Mouse (Mus musculus) G1E (cell line): ENCODE measurements around the gene Hist2h3c1. TPM values are rescaled to one million over a fixed set of nuclear protein-coding genes. Genes with fewer than 3 reads are reported as not detected.
"Not testable (repeated sequence)": the region's sequence is repeated elsewhere in the genome, so short reads cannot be mapped to it uniquely, and the experiment has no call there.

Experiments
- ATAC-seq: 2 replicates; pipeline ENCODE4 v1.8.0; 2016; ENCODE audit warnings: mild to moderate bottlenecking; ENCODE audit not compliant: insufficient number of reproducible peaks, poor library complexity, low FRiP score, severe bottlenecking; ENCODE audit errors: extremely low read depth
- DNase-seq: peaks from one replicate; pipeline ENCODE4 v3.0.0; 2012; ENCODE audit warnings: low spot score
- H3K27me3 ChIP-seq: 2 replicates; pipeline ENCODE4 v1.6.1; 2012; ENCODE audit warnings: mild to moderate bottlenecking, low read length, inconsistent platforms; ENCODE audit not compliant: insufficient read depth
- H3K36me3 ChIP-seq: replicated peaks from 2 replicates; pipeline ENCODE3; 2012; ENCODE audit warnings: mild to moderate bottlenecking, inconsistent platforms
- H3K4me1 ChIP-seq: 2 replicates; pipeline ENCODE4 v1.6.1; 2012; ENCODE audit warnings: low read depth, low read length, inconsistent platforms, mixed read lengths; ENCODE audit not compliant: insufficient read depth
- H3K4me3 ChIP-seq: 2 replicates; pipeline ENCODE4 v1.5.1; 2012; ENCODE audit warnings: low read depth, mild to moderate bottlenecking, inconsistent platforms, low read length, moderate library complexity, mixed read lengths
- H3K9me3 ChIP-seq: replicated peaks from 2 replicates; pipeline ENCODE4 v1.6.1; 2012; ENCODE audit warnings: inconsistent platforms
- CTCF ChIP-seq: IDR thresholded peaks from 2 replicates; pipeline ENCODE4 v1.5.1; 2012; ENCODE audit warnings: low read depth, low read length, inconsistent platforms, mixed read lengths
- GATA1 ChIP-seq: IDR thresholded peaks from 2 replicates; pipeline ENCODE4 v1.6.1; 2012; ENCODE audit warnings: borderline replicate concordance, low read length, inconsistent platforms, mixed read lengths
- GATA2 ChIP-seq: IDR thresholded peaks from 2 replicates; pipeline ENCODE4 v1.6.1; 2012; ENCODE audit warnings: low read depth, low read length, inconsistent platforms, borderline replicate concordance
- POLR2AphosphoS5 ChIP-seq: IDR thresholded peaks from 2 replicates; pipeline ENCODE4 v1.6.1; 2012; ENCODE audit warnings: low read depth, low read length, inconsistent platforms; ENCODE audit not compliant: insufficient replicate concordance
- TAL1 ChIP-seq: conservative IDR thresholded peaks from 2 replicates; pipeline ENCODE4 v1.6.1; 2012; ENCODE audit warnings: low read depth, low read length, inconsistent platforms, mixed read lengths
- polyA plus RNA-seq: library from polyadenylated mRNA; stranded (reverse); fragments of >175 nt; gene quantifications from 2 replicates; pipeline ENCODE4 v1.2.3, GENCODE M21; 2012
- total RNA-seq, 2 experiments: library from RNA; stranded (forward) in 1 of 2; stranded (reverse) in 1 of 2; fragments of 200-1000 nt in 1 of 2; fragments of >200 nt in 1 of 2; fragmentation: Nextera tagmentation in 1 of 2; gene quantifications; 2 replicates each; pipeline ENCODE4 v1.2.3; 2014 to 2017

The Hist2h3c1 gene
- total and polyA plus RNA-seq, 3 experiments, result 9.1 to 42.6 TPM; not detected in 1

DNA sequence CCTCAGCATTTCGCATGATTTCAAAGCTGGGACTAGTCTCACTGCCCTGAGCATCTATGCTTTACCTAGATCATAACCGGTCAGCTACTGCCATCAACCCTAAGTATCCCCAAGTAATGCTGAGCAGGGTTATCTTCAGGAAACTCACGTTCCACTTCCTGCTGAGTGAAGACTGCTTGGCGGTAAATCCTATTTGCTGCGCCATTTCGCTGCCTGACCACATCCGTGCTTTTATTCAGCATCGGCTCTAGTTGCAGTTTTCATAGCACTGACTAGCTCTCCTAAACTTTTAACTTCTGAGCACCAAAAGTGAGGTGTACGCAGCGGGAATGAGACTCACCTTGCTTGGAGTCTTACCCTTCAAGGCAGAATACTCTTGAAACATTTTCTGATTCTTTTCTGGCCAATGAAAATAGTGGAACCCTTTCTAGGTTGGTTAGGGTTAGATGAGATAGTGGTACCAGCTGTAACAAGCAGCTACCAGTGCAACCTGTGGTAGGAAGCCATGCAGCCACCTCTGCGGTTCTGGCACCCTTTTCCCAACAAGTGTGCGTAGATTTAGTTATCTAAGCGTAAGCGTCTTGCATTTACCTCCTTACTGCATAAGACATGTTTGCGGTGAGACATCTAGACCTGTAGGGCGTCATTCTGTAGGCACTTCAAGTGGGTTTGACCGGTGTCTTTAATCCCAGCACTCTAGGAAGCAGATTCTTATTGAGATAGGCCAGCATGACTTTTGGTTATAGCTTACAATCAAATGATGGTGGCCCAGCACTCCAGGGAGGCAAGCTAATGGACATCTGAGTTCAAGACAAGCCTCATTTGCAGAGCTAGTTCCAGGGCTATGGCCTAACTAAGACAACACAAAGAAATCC, 27.3 kb downstream of the Hist2h3c1 start:
- peak overlapping the region; percentile 67 for H3K4me3 ChIP-seq
- DNase-seq, result peak; percentile 19

DNA sequence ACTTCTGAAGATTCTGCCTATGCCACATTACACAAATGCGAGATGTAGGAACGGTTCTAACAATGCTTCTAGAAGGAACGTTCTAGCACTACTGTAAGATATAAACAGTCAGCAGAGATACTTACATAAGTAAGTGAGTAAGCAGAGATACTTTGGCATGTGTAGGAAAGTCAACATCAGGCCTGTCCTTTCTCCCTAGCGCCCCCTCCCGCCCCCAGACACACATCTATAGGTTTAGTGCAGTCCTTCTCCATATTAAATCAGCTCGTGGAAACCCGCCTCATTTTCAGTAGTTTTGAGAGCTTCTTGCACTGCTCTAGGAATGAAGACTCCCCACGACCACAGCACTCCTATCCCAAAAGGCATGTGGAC, 30.9 kb downstream of the Hist2h3c1 start:
- no peak for TF ChIP-seq TAL1
- no peak for TF ChIP-seq POLR2AphosphoS5
- no peak for TF ChIP-seq GATA2
- TF ChIP-seq CTCF, result no peak
- TF ChIP-seq GATA1, result no peak
- no peaks in the 10 kb centered on the region for H3K9me3 ChIP-seq
- no peak for ATAC-seq
- peaks cover 34% of the 10 kb centered on the region for H3K4me1 ChIP-seq
- DNase-seq, result peak; percentile 28
- H3K36me3 ChIP-seq, result no peaks in the 10 kb centered on the region
- peaks cover 6% of the 10 kb centered on the region; the same call in 1 of the 2 replicates for H3K27me3 ChIP-seq
- peak overlapping the region; percentile 71 for H3K4me3 ChIP-seq

More for the DNA sequence above, 27.3 kb downstream of the Hist2h3c1 start:
- TF ChIP-seq CTCF (0 out of 2 replicates have a peak, but pooled peaks have one; percentile 3), POLR2AphosphoS5 (peak; percentile 96; the same call in 1 of the 2 replicates), GATA1 (no peak)
- Histone ChIP-seq H3K4me1 (peaks cover 37% of the 10 kb centered on the region), H3K9me3 (no peaks in the 10 kb centered on the region), H3K27me3 (no peaks in the 10 kb centered on the region), H3K36me3 (no peaks in the 10 kb centered on the region)
- ATAC-seq, result peak; percentile 18

DNA sequence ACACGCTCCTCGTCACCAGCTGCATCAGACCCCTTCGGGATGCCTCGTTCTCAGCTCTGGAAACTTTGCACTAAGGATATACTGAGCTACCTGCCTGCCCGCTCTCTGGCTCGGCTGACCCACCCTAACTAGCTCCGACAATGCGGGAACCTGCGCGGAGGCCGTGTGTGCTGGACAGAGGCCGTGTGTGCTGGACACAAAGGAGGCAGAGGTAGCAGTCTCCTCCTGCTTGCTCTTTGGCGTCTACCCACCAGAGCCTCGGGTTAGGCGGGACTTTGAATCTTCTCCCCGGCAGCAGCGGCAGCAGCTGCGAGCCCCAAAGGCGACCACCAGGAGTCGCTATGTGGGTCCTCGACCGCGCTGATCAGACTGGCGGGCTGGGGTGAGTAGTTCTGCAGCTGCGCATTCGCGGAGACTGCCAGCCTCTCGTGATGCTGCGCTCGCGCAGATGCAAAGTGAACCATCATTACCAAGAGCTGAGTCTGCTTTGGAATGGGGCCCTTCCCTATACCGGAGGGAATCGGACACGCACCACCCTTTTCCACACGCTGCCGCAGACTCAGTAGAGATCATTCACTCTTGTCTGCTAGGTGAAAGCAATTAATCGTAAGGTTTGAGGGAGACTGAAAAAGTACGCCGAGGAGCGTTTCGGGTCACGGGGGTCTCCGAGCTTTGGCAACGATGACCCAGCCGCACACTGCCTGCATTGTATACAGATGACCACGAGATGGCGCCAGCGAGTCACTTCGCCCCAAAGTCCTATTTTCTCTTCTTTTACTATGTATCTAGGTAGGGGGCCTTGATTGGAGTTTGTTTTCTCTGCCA, 31.5 kb downstream of the Hist2h3c1 start:
- DNase-seq, result peak; percentile 85

DNA sequence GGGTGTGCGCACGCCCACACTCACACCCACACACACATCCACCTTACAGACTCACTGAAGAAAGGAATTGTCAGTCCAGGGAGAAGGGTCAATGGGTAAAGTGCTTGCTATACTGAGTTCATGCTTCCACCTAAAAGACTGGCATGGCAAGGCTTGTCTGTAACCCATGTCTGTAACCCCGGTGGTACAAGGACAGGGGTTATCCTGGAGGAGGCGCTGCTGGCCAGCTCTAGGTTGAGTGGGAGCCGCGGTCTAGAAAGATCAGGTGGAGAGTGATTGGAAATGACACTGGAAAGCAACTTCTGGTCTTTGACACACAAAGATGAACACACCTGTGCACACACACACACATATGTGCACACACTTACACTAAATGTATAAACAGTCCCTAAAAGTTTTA, 34.2 kb downstream of the Hist2h3c1 start:
- no peaks in the 10 kb centered on the region for H3K36me3 ChIP-seq
- H3K9me3 ChIP-seq, result no peaks in the 10 kb centered on the region
- ATAC-seq (no peak), DNase-seq (no peak)
- TF ChIP-seq TAL1 (no peak), CTCF (no peak), POLR2AphosphoS5 (no peak), GATA2 (no peak), GATA1 (no peak)
- H3K4me3 ChIP-seq, result no peak overlapping the region
- H3K4me1 ChIP-seq, result peaks cover 22% of the 10 kb centered on the region
- H3K27me3 ChIP-seq, result peaks cover 20% of the 10 kb centered on the region

More for the DNA sequence above, 31.5 kb downstream of the Hist2h3c1 start:
- H3K4me3 ChIP-seq, result peak overlapping the region; percentile 71
- peaks cover 34% of the 10 kb centered on the region for H3K4me1 ChIP-seq
- no peaks in the 10 kb centered on the region for H3K36me3 ChIP-seq
- H3K9me3 ChIP-seq, result no peaks in the 10 kb centered on the region
- H3K27me3 ChIP-seq, result peaks cover 8% of the 10 kb centered on the region; the same call in 1 of the 2 replicates
- TF ChIP-seq GATA1 (no peak), GATA2 (no peak), CTCF (peak; percentile 74; the same call in 1 of the 2 replicates), POLR2AphosphoS5 (no peak), TAL1 (no peak)
- ATAC-seq, result peak; percentile 66

DNA sequence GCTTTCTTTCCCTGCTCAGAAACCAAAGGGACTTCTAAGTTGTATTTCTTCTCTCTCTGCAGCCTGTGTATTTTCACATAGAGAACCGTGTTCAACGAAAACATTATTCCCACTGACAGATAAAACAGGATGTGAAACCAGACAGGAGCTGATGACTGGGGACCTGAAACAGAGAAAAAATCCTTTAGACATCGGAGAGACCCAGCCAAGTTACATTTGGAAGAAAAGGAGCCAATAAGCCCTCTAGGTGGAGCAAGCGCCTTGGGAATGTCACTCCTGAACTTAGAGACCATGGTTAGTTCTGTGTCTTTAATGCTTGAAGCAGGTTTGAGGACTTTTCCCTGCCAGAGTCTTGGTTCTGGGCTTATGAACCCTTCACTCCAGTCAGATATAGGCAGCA, 38.0 kb downstream of the Hist2h3c1 start:
- TF ChIP-seq GATA2 (no peak), POLR2AphosphoS5 (no peak), TAL1 (no peak), CTCF (no peak), GATA1 (no peak)
- no peaks in the 10 kb centered on the region for H3K36me3 ChIP-seq
- DNase-seq (no peak), ATAC-seq (no peak)
- peaks cover 4% of the 10 kb centered on the region; the same call in 1 of the 2 replicates for H3K9me3 ChIP-seq
- no peaks in the 10 kb centered on the region; the same call in 1 of the 2 replicates for H3K4me1 ChIP-seq
- H3K27me3 ChIP-seq, result peaks cover 24% of the 10 kb centered on the region
- H3K4me3 ChIP-seq, result no peak overlapping the region

DNA sequence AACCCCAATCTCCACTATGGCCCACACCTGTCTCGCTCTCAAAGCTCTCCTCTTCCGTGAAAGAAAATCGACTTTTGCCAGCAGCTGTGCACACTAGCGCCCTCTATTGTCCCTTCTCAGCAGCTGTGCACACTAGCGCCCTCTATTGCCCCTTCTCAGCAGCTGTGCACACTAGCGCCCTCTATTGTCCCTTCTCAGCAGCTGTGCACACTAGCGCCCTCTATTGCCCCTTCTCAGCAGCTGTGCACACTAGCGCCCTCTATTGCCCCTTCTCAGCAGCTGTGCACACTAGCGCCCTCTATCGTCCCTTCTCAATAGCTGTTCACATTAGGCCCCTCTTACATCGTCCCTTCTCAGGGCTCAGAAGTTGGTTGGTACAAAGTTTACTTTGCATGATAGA, 40.8 kb downstream of the Hist2h3c1 start:
- H3K36me3 ChIP-seq, ATAC-seq, DNase-seq, H3K4me1 ChIP-seq, H3K9me3 ChIP-seq, H3K4me3 ChIP-seq: not testable (repeated sequence)
- TF ChIP-seq CTCF, result peak; percentile 44; the same call in 1 of the 2 replicates
- H3K27me3 ChIP-seq, result peaks cover 18% of the 10 kb centered on the region
